Mouse (Mus musculus) Patski (cell line): ENCODE data around the gene Gm49384. TPM values are rescaled to one million over a fixed set of nuclear protein-coding genes. Genes with fewer than 3 reads are reported as not detected.
"Not testable (repeated sequence)": the region's sequence is repeated elsewhere in the genome, so short reads cannot be mapped to it uniquely, and the experiment has no call there.

ENCODE experiments used
- ATAC-seq: fragments of 100-300 bp; one replicate; pipeline ENCODE4 v1.8.0; 2021
- CTCF ChIA-PET: fragments of 350-600 bp; sonication (Branson Sonifier 250); formaldehyde crosslinking; loops from one replicate; lab custom pipeline; 2022; ENCODE audit warnings: inconsistent platforms; lab: Charles Lee
- POLR2A ChIA-PET: fragments of 350-600 bp; sonication (Branson Sonifier 250); formaldehyde crosslinking; loops from one replicate; lab custom pipeline; 2022; ENCODE audit warnings: antibody characterized with exemption, inconsistent platforms; lab: Charles Lee
- DNase-seq: peaks from one replicate; pipeline ENCODE4 v3.0.0-alpha.2; 2011; ENCODE audit warnings: low read depth, low spot score
- H3K27me3 ChIP-seq: fragments of 371-371 bp; one replicate; pipeline ENCODE4 v1.5.1; 2021
- CTCF ChIP-seq: fragments of 100-300 bp; IDR thresholded peaks from one replicate; pipeline ENCODE4 v1.5.1; 2021
- in situ Hi-C: fragments of 300-500 bp; cut with MboI; formaldehyde crosslinking; loops from 3 replicates; pipeline ENCODE4 v1.11.1; 2018; ENCODE audit warnings: low pct_unique_long_range_greater_than_20kb, mixed read lengths
- polyA plus RNA-seq: library from polyadenylated mRNA; unstranded; gene quantifications from one replicate; pipeline ENCODE4 v1.2.3, GENCODE M21; 2021

Gm49384 gene
- polyA plus RNA-seq, 1 experiment from 2014 or later, result 4.9 TPM

DNA sequence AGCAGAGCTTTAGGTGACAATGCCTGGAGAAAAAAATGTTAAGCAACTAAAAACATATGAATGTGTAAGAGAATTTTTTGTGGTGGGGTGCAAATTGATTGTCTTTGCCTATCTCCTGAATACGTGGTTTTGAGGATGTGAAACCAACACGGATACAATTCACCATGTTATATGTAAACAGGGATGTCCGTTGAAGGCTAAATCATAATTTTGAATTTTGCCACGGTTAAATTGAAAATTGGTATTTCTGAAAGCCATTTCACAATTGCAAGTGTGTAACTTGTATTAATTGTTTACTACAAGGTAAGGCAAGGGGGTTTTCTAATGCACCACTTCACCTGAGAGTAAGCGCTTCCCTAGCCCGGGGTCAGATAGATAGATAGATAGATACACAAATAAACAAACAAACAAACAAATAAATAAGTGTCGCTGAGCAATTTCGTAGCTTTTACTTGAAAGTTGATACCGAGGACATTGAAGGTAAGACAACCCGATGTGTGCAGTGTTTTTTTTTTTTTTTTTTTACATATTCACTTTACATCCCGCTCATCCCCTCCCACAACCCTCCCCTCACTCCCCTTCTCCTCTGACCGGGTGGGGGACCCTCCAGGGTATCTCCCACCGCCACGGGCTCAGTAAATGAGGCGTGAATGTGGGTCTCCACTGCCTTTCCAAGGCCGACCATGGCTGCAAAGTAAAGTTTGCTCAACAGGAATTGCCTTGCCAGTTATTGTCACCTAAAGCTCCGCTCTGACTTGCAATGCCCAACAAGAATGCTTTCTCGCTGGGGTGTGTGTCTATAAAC is 36.2 kb downstream of the Gm49384 start:
- POLR2A ChIA-PET, result no interaction called here
- no peaks in the 10 kb centered on the region for H3K27me3 ChIP-seq
- ATAC-seq (peak; percentile 14), DNase-seq (no peak)
- CTCF ChIA-PET, result no interaction called here
- TF ChIP-seq CTCF, result no peak
- in situ Hi-C loops, result no loop called here

- ATAC-seq, CTCF ChIA-PET: not testable (repeated sequence)
These were observed 37.0 kb downstream of the Gm49384 start for GRCm38 (mm10) chr12:69166861-69167581.

GRCm38 (mm10) chr12:69164904-69165303 is 39.2 kb downstream of the Gm49384 start:
- POLR2A ChIA-PET, result no interaction called here
- no peaks in the 10 kb centered on the region for H3K27me3 ChIP-seq
- no peak for TF ChIP-seq CTCF
- in situ Hi-C loops, result no loop called here
- CTCF ChIA-PET, result no interaction called here
- ATAC-seq (no peak), DNase-seq (no peak)

More at GRCm38 (mm10) chr12:69166861-69167581, 37.0 kb downstream of the Gm49384 start:
- H3K27me3 ChIP-seq, POLR2A ChIA-PET, DNase-seq, in situ Hi-C loops: not testable (repeated sequence)

- ATAC-seq, H3K27me3 ChIP-seq, POLR2A ChIA-PET, in situ Hi-C loops, DNase-seq, CTCF ChIA-PET: not testable (repeated sequence)
These were observed 40.5 kb downstream of the Gm49384 start for GRCm38 (mm10) chr12:69163586-69163985.

- POLR2A ChIA-PET, DNase-seq, H3K27me3 ChIP-seq, CTCF ChIA-PET, ATAC-seq, in situ Hi-C loops: not testable (repeated sequence)
These were observed 43.4 kb downstream of the Gm49384 start for GRCm38 (mm10) chr12:69160677-69161076.

GRCm38 (mm10) chr12:69159578-69159940 is 44.5 kb downstream of the Gm49384 start:
- no peak for DNase-seq
- POLR2A ChIA-PET, result no interaction called here
- in situ Hi-C loops, result no loop called here
- no peaks in the 10 kb centered on the region for H3K27me3 ChIP-seq
- peak; percentile 69 for TF ChIP-seq CTCF
- CTCF ChIA-PET, result interaction anchor here (1.6 kb wide), 1 partner anchor 11 kb away, joined by 3 read pairs; no protein-coding TSS in a partner anchor
- peak; percentile 18 for ATAC-seq

DNA sequence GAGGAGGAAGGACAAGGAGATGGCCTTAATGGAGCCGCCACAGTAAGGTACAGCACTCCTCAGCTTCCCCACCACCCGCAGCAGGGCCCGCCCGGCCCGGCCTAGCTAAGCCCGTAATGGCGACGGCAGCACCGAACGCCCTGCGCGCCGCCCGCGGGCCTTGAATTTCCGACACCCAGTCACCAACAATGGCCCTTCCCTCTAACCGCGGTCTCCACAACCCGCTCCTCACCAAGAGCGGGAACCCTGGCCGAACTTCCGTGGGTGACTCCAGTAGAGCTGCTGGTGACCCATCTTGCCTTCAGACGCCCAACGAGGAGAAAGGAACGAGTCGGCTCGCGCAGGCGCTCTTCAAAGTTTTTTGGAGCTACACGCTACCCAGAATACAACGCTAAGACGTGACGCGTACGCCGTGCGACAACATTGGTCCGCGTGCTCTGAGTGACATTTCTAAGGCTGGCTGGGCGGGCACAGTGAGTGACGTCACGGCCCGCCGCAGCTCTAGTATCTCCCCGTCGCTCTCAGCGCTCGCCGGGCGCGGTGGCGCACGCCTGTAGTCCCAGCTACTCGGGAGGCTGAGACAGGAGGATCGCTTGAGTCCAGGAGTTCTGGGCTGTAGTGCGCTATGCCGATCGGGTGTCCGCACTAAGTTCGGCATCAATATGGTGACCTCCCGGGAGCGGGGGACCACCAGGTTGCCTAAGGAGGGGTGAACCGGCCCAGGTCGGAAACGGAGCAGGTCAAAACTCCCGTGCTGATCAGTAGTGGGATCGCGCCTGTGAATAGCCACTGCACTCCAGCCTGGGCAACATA is 45.1 kb downstream of the Gm49384 start, which contains the start of gene Rps29:
Rps29 (minus strand) TSS at position 422 of the 813 bp plus-strand sequence.
- H3K27me3 ChIP-seq, in situ Hi-C loops, POLR2A ChIA-PET: not testable (repeated sequence)
- DNase-seq (peak; percentile 97), ATAC-seq (peak; percentile 93)
- CTCF ChIA-PET, result interaction anchor here (1.6 kb wide), 1 partner anchor 10 kb away, joined by 3 read pairs; no protein-coding TSS in a partner anchor

- ATAC-seq (peak; percentile 13), DNase-seq (no peak)
- in situ Hi-C loops, result no loop called here
- ChIA-PET CTCF (interaction anchor here (1.6 kb wide), 1 partner anchor 10 kb away, joined by 3 read pairs; no protein-coding TSS in a partner anchor), POLR2A (interaction anchor here (1.4 kb wide), 1 partner anchor 25 kb away, joined by 3 read pairs; the partner anchor contains the start of genes Mgat2 and Rpl36al)
- H3K27me3 ChIP-seq, result no peaks in the 10 kb centered on the region
- TF ChIP-seq CTCF, result no peak
These were observed 45.7 kb downstream of the Gm49384 start for GRCm38 (mm10) chr12:69158366-69158764.

GRCm38 (mm10) chr12:69157107-69157506 is 47.0 kb downstream of the Gm49384 start:
- H3K27me3 ChIP-seq, result no peaks in the 10 kb centered on the region
- no peak for TF ChIP-seq CTCF
- ChIA-PET CTCF (no interaction called here), POLR2A (interaction anchor here (1.4 kb wide), 1 partner anchor 27 kb away, joined by 3 read pairs; the partner anchor contains the start of genes Mgat2 and Rpl36al)
- no peak for DNase-seq
- in situ Hi-C loops, result no loop called here
- no peak for ATAC-seq

- POLR2A ChIA-PET, result no interaction called here
- in situ Hi-C loops, result no loop called here
- no peaks in the 10 kb centered on the region for H3K27me3 ChIP-seq
- CTCF ChIA-PET, result no interaction called here
- no peak for ATAC-seq
- DNase-seq, result no peak
- no peak for TF ChIP-seq CTCF
These were observed 47.6 kb downstream of the Gm49384 start for GRCm38 (mm10) chr12:69156436-69156835.
